Comparison of ENCODE assay signal across 15 mouse cellular contexts in genomic region chr17:32106358-32106757, GRCm38 (mm10).
"Had no signal": no experiment of that assay in that cellular context is flagged by ENCODE, and none has a peak within 500 bp of the region (broad histone marks: within the 10 kb centered on the region; RNA-seq: fewer than 3 reads in every experiment).

No protein-coding gene starts in this region.

- H3K4me1 ChIP-seq: intestine, embryonic 15.5 days; neural tube, embryonic 12.5 days had no signal

- DNase-seq: kidney, postnatal 36 days; lung, embryonic 14.5 days; lung, postnatal 10 days; lung, postnatal 4 days; midbrain, embryonic 14.5 days; right cerebral cortex, postnatal 14 days; thymus, adult 18-20 months; thymus, postnatal 14 days had no signal

- H3K27ac ChIP-seq: hindbrain, embryonic 14.5 days; intestine, embryonic 15.5 days; layer of hippocampus, adult 2 months; limb, embryonic 12.5 days; midbrain, embryonic 10.5 days; neural tube, embryonic 12.5 days had no signal

- H3K9me3 ChIP-seq: intestine, embryonic 15.5 days; limb, embryonic 12.5 days; midbrain, embryonic 10.5 days; neural tube, embryonic 12.5 days had no signal

- ATAC-seq: intestine, embryonic 15.5 days had no signal

- H3K4me2 ChIP-seq: hindbrain, embryonic 14.5 days; intestine, embryonic 15.5 days; limb, embryonic 12.5 days; lung, embryonic 14.5 days; neural tube, embryonic 12.5 days had no signal

- H3K4me3 ChIP-seq: intestine, embryonic 15.5 days; layer of hippocampus, adult 2 months; limb, embryonic 12.5 days; midbrain, embryonic 10.5 days; myocyte; neural tube, embryonic 12.5 days had no signal

- H3K9ac ChIP-seq: hindbrain, embryonic 14.5 days; intestine, embryonic 15.5 days; limb, embryonic 12.5 days; lung, embryonic 14.5 days; neural tube, embryonic 12.5 days had no signal

- H3K36me3 ChIP-seq: intestine, embryonic 15.5 days; limb, embryonic 12.5 days; midbrain, embryonic 10.5 days; neural tube, embryonic 12.5 days had no signal
